13 mouse cellular contexts compared by ENCODE assay signal in the genomic region with DNA sequence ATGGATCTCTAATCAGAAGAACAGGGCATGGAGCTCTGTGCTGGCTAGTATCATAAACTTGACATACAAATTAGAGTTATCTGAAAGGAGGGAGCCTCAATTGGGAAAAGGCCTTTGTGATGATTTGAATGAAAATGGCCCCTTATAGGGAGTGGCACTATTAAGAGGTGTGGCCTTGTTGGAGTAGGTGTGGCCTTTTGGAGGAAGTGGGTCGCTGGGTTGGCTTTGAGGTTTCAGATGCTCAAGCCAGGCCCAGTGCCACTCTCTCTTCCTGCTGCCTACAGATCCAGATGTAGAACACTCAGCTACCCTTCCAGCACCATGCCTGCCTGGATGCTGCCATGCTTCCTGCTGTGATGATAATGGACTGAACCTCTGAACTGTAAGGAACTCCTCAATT.
"Had no signal": no experiment of that assay in that cellular context is flagged by ENCODE, and none has a peak within 500 bp of the region (broad histone marks: within the 10 kb centered on the region; RNA-seq: fewer than 3 reads in every experiment).

No protein-coding gene starts in this region.

- H3K36me3 ChIP-seq: midbrain, embryonic 10.5 days; midbrain, embryonic 13.5 days; midbrain, embryonic 15.5 days; neural tube, embryonic 12.5 days; stomach, embryonic 15.5 days had no signal

- H3K4me3 ChIP-seq: midbrain, embryonic 10.5 days; midbrain, embryonic 13.5 days; midbrain, embryonic 15.5 days; neural tube, embryonic 12.5 days; stomach, embryonic 15.5 days had no signal

- H3K27me3 ChIP-seq: midbrain, embryonic 13.5 days; midbrain, embryonic 15.5 days; neural tube, embryonic 12.5 days; stomach, embryonic 15.5 days had no signal

- H3K9me3 ChIP-seq: midbrain, embryonic 10.5 days; midbrain, embryonic 13.5 days; midbrain, embryonic 15.5 days; neural tube, embryonic 12.5 days; stomach, embryonic 15.5 days had no signal

- ATAC-seq: midbrain, embryonic 13.5 days; midbrain, embryonic 15.5 days had no signal

- DNase-seq: lung, adult 18-20 months; lung, embryonic 14.5 days; lung, postnatal 10 days; lung, postnatal 4 days; right cerebral cortex, postnatal 14 days; thymus, adult 2 months; thymus, postnatal 25 days; thymus, postnatal 4 days had no signal

- H3K4me1 ChIP-seq: midbrain, embryonic 10.5 days; midbrain, embryonic 13.5 days; midbrain, embryonic 15.5 days; neural tube, embryonic 12.5 days; stomach, embryonic 15.5 days had no signal
